Mouse (Mus musculus) thymus, postnatal 36 days (tissue): ENCODE measurements at regions not wholly inside any gene's neighbourhood (a gene's known extent, or its start where the extent isn't known, plus 50 kb on each side); places are given as distances from the start of the nearest gene placed in this dataset.

Experiments used
- DNase-seq, 2 experiments: peaks; one replicate each; pipeline ENCODE4 v3.0.0; 2022; ENCODE audit warnings: mixed read lengths in 2 of 2

GRCm38 (mm10) chr2:128309541-128310030 is 183.7 kb downstream of the Bcl2l11 start:
- DNase-seq: no peak

GRCm38 (mm10) chr2:128310081-128310480 is 184.2 kb downstream of the Bcl2l11 start:
- DNase-seq: no peak

GRCm38 (mm10) chr2:128312084-128312594 is 186.3 kb downstream of the Bcl2l11 start:
- peak; percentile 44 to 52 for DNase-seq

GRCm38 (mm10) chr2:128312659-128313581 is 187.1 kb downstream of the Bcl2l11 start:
- no peak for DNase-seq

- no peak for DNase-seq
These were observed 187.7 kb downstream of the Bcl2l11 start for GRCm38 (mm10) chr2:128313582-128313918.

- DNase-seq: no peak
These were observed 188.1 kb downstream of the Bcl2l11 start for GRCm38 (mm10) chr2:128313948-128314347.

GRCm38 (mm10) chr2:128316516-128316915 is 190.7 kb downstream of the Bcl2l11 start:
- DNase-seq: no peak

- no peak for DNase-seq
These were observed 192.4 kb downstream of the Bcl2l11 start for GRCm38 (mm10) chr2:128318266-128318665.

GRCm38 (mm10) chr2:128318956-128319355 is 193.1 kb downstream of the Bcl2l11 start:
- peak in 1 of 2 experiments; percentile 49 for DNase-seq

- DNase-seq: no peak
These were observed 195.6 kb downstream of the Bcl2l11 start for GRCm38 (mm10) chr2:128321475-128321874.

- DNase-seq: no peak
These were observed 198.6 kb downstream of the Bcl2l11 start for GRCm38 (mm10) chr2:128324256-128325096.

- DNase-seq: no peak
These were observed 199.2 kb downstream of the Bcl2l11 start for GRCm38 (mm10) chr2:128325097-128325421.

GRCm38 (mm10) chr2:128325456-128325855 is 199.6 kb downstream of the Bcl2l11 start:
- peak; percentile 41 to 57 for DNase-seq

GRCm38 (mm10) chr2:128330833-128331232 is 205.0 kb downstream of the Bcl2l11 start:
- DNase-seq: no peak

- DNase-seq: no peak
These were observed 205.4 kb downstream of the Bcl2l11 start for GRCm38 (mm10) chr2:128331275-128331674.

- DNase-seq: no peak
These were observed 205.8 kb downstream of the Bcl2l11 start for GRCm38 (mm10) chr2:128331681-128332080.

GRCm38 (mm10) chr2:128333401-128334142 is 207.7 kb downstream of the Bcl2l11 start:
- DNase-seq: no peak

GRCm38 (mm10) chr2:128334143-128334470 is 208.3 kb downstream of the Bcl2l11 start:
- DNase-seq: no peak

GRCm38 (mm10) chr2:128334757-128335500 is 209.1 kb downstream of the Bcl2l11 start:
- DNase-seq: no peak

GRCm38 (mm10) chr2:128337192-128337591 is 211.4 kb downstream of the Bcl2l11 start:
- no peak for DNase-seq

GRCm38 (mm10) chr2:128337791-128338190 is 212.0 kb downstream of the Bcl2l11 start:
- no peak for DNase-seq

- no peak for DNase-seq
These were observed 212.6 kb downstream of the Bcl2l11 start for GRCm38 (mm10) chr2:128338474-128338873.
